Mouse (Mus musculus) hematopoietic stem cell, adult 5-6 weeks (primary cell): Measurements from ENCODE around the gene Zfp791. TPM values are rescaled to one million over a fixed set of nuclear protein-coding genes. Genes with fewer than 3 reads are reported as not detected.
"Not testable (repeated sequence)": the region's sequence is repeated elsewhere in the genome, so short reads cannot be mapped to it uniquely, and the experiment has no call there.

ENCODE experiments used
- ATAC-seq, 2 experiments: fragments of 125-278 bp in 1 of 2; replicated peaks in 1 of 2; 2 replicates each; pipeline ENCODE4 v1.8.0; 2016 to 2017; ENCODE audit warnings: inconsistent platforms in 2 of 2, mild to moderate bottlenecking in 2 of 2, moderate number of reproducible peaks in 2 of 2, low read depth in 1 of 2, moderate TSS enrichment in 1 of 2; ENCODE audit not compliant: low FRiP score in 2 of 2, poor library complexity in 2 of 2, severe bottlenecking in 2 of 2, insufficient read depth in 1 of 2, low TSS enrichment in 1 of 2
- total RNA-seq: library from RNA; stranded (forward); fragments of 172-1452, 232-1000 nt; gene quantifications from 2 replicates; pipeline ENCODE4 v1.2.3, GENCODE M21; 2017

Zfp791 gene
- total RNA-seq, 1 experiment from 2014 or later = not detected

DNA sequence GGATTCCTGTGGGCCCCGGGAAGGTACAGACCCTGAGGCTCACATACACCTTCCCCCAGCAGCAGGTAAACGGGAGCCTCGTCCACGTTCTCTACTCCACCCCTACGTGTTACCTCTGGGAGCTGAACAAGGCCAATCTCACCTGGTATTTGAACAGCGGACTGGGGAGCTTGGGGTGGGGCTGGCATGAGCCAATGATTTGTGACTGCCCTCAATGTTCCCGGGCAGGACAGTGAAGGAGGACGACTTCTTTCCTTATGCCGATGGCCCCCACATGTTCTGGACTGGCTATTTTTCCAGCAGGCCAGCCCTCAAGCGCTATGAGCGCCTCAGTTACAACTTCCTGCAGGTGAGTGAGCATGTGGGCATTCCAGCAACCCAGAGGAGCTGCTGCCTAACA is 32.0 kb downstream of the Zfp791 start:
- no peak for ATAC-seq

DNA sequence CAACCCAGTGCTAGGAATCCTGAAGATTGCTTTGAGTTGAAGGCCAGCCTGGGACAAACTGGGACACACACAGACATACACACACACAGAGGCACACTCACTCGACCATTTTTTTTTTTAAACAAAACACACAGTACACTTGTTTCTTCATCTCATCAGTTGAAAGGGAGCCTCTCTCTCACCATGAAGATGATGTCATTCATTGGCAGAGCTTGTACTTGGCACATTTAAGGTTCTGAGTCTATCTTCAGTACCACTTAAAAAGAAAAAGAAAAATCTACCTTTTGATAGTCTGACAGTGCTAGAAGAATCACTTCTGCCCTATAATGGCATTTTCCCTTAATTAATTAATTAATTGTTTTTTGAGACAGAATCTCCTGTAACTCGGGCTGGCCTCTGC is 34.1 kb downstream of the Zfp791 start:
- no peak for ATAC-seq

DNA sequence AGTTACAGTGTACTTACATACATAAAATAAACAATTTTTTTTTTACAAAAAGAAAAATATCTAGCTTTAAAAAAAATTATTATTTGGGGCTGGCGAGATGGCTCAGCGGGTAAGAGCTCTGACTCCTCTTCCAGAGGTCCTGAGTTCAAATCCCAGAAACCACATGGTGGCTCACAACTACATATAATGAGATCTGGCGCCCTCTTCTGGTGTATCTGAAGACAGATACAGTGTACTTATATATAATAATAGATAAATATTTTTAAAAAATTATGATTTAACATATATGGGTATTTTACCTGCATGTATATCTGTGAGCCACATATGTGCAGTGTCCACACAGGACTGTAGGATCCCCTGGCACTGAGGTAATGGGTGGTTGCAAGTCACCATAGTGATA is 36.7 kb downstream of the Zfp791 start:
- ATAC-seq = no peak

DNA sequence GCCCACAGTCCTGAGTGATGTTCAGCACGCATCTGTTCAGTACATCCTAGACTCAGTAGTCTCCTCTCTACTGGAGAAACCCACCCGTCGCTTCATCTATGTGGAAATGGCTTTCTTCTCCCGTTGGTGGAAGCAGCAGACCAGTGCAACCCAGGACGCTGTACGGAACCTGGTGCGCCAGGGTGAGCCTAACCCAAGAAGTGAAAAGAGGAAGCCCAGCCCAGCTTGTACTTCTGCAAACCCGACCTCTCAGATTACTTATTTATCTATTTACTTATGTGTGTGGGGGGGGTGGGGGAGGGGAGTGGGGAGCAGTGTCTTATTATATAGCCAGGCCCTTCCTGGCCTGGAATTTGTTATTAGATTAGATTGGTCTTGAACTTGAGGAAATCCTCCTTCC is 38.3 kb downstream of the Zfp791 start:
- ATAC-seq = peak in 1 of 2 experiments; percentile 14; a peak in 1 of 4 replicates

DNA sequence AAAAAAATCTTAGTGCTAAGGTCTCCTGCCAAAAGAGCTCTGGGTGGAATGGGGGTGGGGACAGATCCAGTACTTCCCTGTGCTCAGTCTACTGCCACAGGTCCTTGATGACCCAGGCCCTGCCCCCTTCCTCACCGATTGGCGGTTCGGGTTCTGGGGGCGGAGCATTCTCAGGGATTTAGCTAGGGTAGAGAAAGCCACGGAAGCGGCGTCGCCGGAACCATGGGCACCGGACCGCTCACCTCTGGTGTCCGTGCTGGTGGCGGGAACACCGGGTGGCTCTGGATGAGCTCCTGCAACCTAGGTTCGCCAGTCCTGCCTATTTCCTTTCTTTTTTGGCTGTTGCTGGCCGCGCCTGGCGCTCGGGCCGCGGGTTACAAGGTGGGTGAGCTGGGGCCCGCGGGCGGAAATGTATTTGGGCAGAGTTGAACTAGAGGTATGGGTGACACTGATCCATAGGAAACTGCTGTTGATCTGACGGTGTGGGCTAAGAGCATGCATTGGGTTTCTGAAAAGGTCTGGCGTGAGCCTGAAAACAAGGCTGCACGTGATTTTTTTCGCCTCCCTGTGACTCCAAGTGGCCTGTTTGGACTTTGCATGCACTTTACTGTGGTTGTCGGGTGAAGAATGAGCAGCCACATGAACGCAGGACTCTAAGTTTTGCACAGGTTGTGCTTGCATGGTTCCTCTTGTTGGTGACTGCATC is 39.6 kb downstream of the Zfp791 start, which contains the start of gene Man2b1:
Man2b1 (plus strand) TSS at position 163 of the 706 bp plus-strand sequence.
- peak; percentile 74 to 78 for ATAC-seq

DNA sequence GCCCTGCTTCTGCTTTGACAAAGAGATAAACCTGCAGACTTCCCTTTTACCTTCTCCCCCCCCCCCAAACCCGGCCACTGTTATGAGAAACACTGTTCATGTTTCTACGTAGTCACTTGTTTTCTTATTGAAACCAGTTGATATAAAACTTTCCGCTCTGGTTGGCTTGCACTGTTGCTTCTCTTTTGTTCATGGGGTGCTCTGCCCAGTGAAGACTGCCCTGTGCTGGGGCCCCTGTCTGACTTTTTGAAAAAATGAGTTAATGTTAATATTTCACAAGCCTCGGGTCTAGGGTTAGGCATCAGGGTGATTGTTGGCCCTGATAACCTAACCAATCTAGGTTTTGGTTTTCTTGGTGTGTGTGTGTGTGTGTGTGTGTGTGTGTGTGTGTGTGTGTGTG is 40.7 kb downstream of the Zfp791 start:
- not testable (repeated sequence) for ATAC-seq

DNA sequence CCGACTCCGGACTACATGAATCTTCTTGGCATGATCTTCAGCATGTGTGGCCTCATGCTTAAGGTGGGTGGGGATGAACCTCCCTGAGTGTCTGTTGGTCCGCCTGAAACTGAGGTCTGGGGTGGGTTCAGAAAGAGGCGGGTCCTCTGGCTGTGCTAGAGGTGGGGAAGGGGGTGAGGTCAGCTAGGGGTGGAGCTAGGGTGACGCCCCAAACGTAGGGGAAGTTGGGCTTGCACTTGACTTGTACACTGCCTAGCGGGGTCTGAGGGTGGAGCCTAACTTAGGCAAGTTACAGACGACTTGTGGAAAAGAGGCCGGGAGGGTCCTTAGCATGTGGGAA is 41.7 kb downstream of the Zfp791 start, which contains the start of gene Wdr83:
Wdr83 (minus strand) TSS at position 91 of the 340 bp plus-strand sequence.
- ATAC-seq = peak; percentile 66 to 67

DNA sequence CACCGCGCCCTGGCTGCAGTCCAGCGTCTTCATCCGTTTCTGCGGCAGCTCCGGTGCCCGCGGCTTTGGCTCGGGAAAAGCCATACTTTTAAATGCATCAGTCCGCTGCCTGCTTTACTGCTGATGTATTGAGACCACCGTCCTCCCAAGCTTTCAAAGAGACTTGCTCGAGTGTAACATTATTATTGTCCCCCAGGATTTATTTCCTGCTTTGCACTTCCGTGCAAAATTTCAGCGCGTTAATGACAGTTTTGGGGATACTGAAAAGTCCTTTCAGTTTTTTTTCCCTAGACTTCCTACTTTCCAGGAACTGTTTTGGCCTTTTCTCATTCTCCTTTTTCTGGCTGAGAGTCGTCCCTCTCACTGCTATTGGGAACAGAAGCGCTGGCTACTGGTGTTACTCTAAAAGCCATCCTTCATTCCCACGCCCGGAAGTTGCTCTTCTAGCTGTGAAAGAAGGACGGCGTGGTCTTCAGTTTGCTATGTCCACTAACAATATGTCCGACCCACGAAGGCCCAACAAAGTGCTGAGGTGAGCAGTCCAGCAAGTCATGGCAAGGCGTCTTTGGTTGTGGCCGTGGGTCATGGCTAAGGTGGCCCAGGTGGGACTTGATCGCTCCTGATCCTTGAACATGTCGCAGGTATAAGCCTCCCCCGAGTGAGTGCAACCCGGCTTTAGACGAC is 42.2 kb downstream of the Zfp791 start, which contains the start of gene Wdr83os:
Wdr83os (plus strand) TSS at position 209 of the 684 bp plus-strand sequence.
- no peak for ATAC-seq

DNA sequence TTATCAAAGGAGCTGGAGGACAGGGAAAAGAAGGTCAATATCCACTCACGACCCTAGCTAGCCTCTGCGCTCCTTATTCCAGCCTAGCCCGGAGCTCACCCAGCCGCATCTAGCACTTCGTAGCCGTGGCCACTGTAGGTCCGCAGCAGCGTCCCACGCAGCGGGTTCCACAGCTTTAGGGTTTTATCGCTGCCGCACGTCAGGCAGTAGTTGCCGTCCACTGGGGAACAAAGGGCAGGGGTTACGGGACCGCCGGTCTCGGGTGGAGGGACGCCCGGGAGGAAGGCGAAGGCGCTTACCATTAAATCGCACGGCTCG is 42.7 kb downstream of the Zfp791 start:
- ATAC-seq = no peak

DNA sequence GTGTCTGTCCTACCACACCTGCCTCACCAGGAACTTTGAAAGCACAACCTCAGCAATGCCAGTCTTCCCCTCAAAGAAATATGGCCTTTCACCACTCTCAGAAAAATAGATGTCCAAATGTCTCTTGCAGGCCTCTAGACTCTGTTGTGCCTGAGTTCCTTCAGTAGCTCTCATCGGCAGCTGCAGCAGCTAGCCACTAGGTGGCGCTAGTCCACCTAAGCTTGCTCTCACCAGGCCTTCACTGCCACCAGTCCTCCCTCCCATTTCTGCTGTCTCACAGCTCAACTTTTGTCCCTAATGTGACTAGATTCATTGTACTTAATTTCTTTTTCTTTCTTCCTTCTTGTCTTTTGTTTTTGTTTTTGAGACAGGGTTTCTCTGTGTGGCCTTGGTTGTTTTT is 45.9 kb downstream of the Zfp791 start:
- ATAC-seq = peak; percentile 48 to 61; a peak in 2 of 4 replicates

DNA sequence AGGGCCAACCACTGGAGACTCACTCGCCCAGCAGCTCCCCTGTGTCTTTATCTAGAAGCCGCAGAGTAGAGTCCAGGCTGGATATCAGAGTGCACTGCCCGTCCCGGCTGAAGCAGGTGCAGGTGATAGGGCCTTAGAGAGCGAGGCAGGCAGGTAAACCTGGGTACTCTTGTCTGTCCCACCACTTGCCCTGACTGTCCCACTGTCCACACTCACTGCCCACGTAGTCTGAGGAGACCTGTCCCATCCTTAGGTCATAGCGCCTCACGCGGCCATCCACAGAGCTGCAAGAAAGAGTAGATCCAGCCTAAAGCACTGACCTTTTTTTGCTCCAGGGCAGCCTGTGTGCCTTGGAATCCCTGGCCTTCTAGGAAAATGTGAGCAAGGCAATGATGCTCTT is 46.9 kb downstream of the Zfp791 start:
- ATAC-seq = no peak

DNA sequence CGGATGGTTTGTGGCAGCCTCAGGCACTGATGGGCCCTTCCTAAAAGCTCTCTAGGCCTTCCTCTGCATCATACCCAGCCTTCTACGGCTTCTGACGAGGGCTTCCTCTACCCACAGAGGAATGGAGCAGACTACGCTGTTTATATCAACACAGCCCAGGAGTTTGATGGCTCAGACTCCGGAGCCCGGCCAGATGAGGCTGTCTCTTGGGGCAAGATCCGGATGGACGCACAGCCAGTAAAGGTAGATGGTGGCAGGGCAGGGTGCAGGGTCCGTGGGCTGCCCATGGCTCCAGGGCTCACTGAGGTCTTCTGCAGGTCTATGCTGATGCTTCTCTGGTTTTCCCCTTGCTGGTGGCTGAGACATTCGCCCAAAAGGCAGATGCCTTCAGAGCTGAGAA is 48.3 kb downstream of the Zfp791 start:
- ATAC-seq = no peak

DNA sequence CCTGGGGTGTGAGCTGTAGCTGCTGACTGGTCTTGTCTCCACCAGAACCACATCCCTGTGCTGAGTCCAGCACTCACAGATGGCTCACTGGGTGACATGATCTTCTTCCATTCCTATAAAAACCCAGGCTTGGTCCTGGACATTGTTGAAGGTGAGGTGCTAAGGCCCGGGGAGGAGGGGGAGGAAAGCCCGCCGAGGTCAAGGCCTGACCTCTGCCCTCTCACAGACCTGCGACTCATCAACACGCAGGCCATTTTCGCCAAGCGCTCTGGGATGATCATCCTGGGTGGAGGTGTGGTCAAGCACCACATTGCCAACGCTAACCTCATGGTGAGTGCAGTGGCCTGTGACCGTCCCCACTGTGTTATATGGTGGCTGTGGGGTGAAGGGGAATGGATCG is 48.7 kb downstream of the Zfp791 start:
- ATAC-seq = no peak

DNA sequence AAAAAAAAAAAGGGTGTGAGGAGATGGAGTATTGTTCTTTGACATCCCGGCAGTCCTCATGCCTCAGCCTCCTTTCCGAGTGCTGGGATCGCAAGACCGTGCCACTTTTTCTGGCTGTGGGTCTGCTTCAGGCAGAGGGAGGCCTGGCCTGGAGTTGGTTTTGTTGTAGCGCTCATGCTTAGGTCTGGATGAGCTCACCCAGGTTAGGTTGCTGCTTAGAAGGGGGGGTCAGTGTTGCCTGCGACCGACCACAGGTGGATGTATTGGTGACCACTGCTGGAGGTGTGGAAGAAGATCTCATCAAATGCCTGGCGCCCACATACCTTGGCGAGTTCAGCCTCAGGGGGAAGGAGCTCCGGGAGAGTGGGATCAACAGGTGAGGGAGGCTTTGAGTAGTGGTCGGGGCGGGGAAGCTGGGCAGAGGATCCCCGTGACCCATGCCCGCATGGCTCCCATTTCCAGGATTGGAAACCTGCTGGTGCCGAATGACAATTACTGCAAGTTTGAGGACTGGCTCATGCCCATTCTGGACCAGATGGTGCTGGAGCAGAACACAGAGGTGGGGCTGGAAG is 49.8 kb downstream of the Zfp791 start:
- no peak for ATAC-seq

DNA sequence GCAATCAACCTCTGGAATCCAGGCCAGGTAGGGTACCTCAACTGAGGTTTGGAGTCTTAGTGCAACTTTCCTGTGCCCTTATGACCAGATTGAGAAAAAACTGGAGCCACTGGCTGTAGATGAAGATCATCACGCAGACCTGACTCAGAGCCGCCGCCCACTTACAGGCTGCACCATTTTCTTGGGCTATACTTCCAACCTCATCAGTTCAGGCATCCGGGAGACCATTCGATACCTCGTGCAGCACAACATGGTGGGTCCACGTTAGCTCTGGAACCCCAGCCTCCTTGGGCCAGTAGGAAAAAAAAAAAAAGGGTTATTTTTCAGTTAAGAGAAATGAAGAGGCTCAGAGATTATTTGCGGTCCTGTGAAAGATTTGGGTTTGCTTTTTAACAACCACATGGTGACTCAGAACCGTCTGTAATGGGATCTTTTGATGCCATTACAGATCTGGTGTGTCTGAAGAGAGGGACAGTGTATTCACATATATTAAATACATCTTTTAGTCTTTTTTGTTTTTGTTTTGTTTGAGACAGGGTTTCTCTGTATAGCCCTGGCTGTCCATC is 50.4 kb downstream of the Zfp791 start:
- ATAC-seq = 0 out of 4 replicates have a peak, but pooled peaks of 1 of the 2 experiments have one; percentile 2

DNA sequence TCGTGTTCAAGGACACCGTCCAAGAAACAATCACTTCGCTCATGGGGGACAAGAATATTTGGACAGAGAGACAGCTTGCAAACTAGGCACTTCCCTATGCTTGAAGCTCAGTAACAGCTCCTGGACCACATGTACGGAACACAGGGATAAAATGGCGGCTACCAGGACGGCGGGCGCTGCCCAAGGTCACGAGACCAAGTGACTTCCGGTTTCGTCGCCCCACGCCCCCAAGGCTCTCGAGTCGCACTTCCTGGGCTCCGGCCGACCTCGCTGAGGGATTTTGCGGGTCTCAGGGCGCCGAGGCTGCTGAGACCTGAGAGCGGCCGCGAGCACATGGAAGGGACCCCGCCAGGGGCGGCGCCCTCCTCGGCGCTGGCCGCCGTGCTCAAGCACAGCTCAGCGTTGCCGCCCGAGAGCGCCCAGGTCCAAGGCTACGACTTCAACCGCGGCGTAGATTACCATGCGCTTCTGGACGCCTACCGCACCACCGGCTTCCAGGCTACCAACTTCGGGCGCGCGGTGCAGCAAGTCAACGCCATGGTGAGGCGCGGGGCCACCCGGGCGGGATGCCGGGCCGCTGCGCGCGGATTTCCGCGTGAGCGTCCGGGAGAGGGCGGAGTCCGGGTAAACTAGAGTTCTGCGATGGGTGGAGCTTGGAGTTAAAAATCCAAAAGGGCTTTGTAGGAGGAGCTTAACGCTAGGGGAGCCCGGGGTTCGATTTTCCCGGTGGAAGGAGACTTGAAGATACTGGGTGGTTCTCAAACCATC is 51.2 kb downstream of the Zfp791 start, which contains the start of gene Dhps:
Dhps (plus strand) TSS at position 244 of the 768 bp plus-strand sequence.
- ATAC-seq = peak; percentile 89 to 91

DNA sequence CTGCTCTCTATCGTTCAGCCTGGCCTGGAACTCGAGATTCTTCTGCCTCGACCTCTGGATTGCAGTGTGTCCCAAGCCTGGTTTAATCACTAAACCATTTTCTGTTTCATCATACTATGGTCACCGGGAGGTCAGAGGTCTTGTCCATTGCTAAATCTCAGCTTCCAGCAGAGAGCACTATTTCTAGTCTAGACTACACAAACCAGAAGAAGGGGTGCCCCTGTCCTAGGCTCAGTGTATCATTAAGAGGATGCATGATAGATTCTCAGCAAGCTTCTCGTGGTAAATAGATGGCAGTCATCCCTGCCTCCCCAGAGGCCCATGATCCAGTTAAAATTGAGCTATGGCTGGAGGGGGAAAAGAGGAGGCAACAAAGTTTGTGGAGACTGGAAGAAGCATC is 51.9 kb downstream of the Zfp791 start:
- ATAC-seq = no peak
